Mouse (Mus musculus): ENCODE results near the gene Thap2.

Gene Thap2

DNA sequence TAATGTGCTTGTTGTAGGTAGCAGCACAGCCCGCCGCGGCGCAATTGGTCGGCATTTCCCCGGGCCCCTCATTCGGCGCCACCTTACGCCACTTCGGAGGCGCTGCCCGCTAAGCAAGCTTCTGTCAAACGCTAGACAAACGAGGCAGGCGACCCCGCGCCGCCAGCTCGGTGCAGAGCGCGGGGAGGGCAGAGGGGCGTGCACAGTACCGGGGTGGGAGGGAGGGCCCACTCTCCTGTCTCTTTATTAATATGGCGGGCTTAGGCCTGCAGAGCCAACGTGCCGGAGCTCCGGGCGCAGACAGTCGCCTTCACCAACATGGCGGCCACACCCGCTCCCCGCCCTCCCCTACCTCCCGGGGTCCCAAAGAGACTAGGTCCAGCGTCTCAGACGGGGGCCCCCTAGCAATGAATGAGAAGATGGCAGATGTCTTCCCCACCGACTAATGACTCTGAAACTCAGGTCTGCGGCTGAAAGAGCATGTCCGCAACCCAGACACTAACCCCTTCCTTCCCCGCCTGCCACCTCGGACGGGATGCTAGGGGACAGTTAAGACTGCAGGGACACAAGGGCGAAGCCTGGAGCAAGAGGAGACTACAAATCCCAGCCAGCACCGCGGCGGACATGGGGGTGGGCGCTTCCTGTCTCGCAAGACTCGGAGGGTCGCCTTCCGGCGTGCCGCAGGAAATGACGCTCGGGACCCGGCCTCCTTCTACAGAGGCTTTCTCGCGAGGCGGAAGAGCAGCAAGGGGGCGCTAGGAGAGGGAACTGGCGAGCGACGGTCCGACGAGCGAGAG, at the start of gene Thap2, which contains the start of gene Zfc3h1:
TSS of gene Thap2 (minus strand) at position 223 of the 797 bp plus-strand sequence.
TSS of gene Zfc3h1 (plus strand) at position 739 of the 797 bp plus-strand sequence.
- DNase-seq (ENCODE audit: low spot score), result peak; percentile 98

- no peak for DNase-seq (ENCODE audit: low spot score)
Measured at GRCm38 (mm10) chr10:115425351-115425750, 41.1 kb upstream of the Thap2 start.

DNA sequence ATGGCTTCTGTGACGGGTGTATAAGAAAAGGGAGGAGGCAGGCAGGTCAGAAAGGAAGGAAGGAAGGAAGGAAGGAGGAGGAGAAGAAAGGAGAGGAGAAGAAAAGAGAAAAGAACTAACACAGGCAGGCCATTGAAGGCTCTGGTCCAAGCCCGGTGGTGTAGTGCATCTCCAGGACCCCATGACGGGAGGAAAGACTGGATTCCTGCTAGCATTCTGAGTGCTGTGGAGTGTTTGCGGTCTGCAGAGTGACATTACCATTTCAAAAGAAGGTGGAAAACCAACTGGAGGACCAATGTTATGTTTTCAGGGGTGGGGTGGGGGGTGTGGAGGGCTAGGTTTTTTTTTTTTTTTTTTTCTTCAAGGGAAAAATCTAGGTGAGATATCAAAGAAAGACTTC, 37.7 kb upstream of the Thap2 start:
- no peak for DNase-seq (ENCODE audit: low spot score)

GRCm38 (mm10) chr10:115414056-115414455, 29.8 kb upstream of the Thap2 start:
- no peak for DNase-seq (ENCODE audit: low spot score)

- DNase-seq (ENCODE audit: low spot score), result no peak
Measured at GRCm38 (mm10) chr10:115413496-115413895, 29.3 kb upstream of the Thap2 start.

- peak; percentile 63 for DNase-seq (ENCODE audit: low spot score)
Measured at GRCm38 (mm10) chr10:115406393-115406792, 22.1 kb upstream of the Thap2 start.

DNA sequence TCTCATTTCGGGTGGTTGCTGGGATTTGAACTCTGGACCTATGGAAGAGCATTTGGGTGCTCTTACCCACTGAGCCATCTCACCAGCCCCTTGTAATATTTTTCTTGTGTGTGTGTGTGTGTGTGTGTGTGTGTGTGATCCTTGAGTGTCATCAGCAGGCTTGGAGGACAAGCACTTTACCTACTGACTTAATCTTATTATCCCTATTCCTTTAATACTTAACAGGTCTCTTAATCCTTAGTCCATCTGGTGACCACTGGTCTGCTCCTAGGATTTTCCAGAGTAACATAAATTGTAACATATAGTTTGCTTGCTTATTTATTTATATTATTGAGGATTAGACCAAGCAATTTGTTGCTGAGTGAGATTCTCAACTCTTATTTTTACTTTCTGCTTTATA, 7.7 kb upstream of the Thap2 start:
- no peak for DNase-seq (ENCODE audit: low spot score)

GRCm38 (mm10) chr10:115391076-115391475, 6.8 kb upstream of the Thap2 start:
- no peak for DNase-seq (ENCODE audit: low spot score)

DNA sequence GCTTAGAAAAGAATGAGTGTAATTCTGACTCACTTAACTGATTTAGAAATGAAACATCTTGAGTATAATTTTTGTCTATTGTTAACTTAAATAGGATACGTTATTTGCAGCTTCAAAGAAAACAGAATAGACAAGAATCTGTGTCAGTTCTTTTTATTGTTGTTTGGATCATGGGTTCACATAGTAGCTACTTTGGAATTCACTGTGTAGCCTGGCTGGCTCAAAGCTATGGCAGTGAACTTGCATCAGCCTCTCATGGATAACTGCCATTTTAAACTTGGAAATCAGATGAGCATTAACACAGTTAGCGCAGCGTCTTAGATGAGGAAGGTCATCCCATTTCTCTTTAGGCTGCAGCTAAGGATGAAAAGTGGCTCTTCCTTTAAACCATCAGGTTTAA, 3.6 kb upstream of the Thap2 start:
- DNase-seq (ENCODE audit: low spot score), result peak; percentile 39

DNA sequence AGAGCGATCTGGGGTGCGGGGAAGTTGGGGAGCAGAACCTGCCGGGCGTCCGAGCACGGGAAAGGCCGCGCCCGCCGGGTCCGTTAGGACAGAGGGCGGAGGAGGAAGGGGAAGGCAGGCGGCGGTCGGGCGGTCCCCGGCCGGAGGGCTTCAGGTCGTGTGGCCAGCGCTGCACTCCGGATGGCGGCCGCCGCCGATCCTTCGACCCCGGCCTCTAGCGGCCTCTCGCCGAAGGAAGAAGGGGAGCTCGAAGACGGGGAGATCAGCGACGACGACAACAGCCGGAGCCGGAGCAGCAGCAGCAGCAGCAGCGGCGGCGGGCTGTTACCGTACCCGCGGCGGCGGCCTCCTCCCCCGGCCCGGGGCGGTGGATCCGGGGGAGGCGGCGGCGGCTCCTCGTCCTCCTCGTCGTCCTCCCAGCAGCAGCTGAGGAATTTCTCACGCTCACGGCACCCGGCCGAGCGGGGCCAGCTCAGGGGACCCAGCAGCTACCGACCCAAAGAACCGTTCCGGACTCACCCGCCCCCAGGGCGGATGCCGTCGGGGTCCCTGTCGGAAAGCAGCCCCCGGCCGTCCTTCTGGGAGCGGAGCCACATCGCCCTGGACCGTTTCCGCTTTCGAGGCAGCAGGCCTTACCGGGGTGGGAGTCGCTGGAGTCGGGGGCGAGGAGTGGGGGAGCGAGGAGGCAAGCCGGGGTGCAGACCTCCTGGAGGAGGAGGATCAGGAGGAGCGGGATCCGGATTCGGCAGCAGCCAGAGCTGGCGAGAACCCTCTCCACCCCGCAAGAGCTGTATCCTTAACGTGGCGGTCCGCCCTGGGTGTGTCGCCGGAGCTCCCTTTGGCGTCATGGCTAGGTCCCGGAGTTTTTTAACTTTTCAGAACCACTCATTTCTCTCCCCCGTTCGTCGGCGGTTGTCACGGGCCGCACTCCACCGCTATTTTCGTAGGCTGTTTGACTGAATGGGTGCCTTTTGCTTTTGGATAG, 1.1 kb upstream of the Thap2 start:
- peak; percentile 58 for DNase-seq (ENCODE audit: low spot score)

- DNase-seq (ENCODE audit: low spot score), result peak; percentile 63
Measured at GRCm38 (mm10) chr10:115383644-115384220, 511 bp downstream of the Thap2 start.

GRCm38 (mm10) chr10:115382846-115383643, 1.2 kb downstream of the Thap2 start:
- DNase-seq (ENCODE audit: low spot score), result no peak

- no peak for DNase-seq (ENCODE audit: low spot score)
Measured at GRCm38 (mm10) chr10:115381506-115382084, 2.6 kb downstream of the Thap2 start.

GRCm38 (mm10) chr10:115363151-115363550, 21.1 kb downstream of the Thap2 start:
- no peak for DNase-seq (ENCODE audit: low spot score)

- no peak for DNase-seq (ENCODE audit: low spot score)
Measured at GRCm38 (mm10) chr10:115362623-115362964, 21.6 kb downstream of the Thap2 start.

DNA sequence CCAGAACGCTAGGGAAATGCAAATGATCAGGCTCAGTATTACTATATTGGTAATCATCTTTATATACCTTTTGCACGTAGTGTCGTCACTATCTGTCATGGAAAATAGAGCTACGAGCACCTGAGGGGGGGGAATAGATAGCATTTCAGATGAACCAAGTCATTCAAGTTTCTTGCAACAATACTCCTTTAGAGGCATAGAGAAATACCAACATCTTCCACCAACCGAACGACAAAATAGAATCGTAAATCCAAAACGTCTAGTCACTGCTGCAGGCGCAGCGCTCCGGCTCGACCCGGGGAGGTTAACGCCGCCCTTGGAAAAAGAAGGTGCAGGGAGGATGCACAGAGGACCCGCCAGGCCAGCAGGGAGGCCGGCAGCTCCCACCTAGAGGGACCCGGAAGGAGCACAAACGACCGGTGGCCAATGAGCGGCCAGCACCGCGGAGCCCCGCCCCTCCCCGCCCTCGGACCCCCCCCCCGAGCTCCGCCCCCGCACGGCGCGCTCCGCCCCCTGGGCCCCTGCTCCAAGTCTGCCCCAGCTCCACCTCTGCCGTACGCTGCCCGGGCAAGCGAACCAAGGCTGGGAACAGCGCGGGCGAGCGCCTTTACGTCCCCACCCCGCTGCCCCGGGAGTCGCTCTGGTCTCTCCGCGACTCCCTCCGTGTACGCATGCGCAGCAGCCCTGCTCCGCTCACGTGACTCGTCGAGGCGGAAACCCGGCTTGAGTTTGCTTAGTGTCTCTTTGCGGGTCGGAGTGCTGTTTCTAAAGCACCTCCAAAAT, 22.2 kb downstream of the Thap2 start, which contains the start of gene Tmem19:
TSS of gene Tmem19 (minus strand) at position 662 of the 783 bp plus-strand sequence.
- peak; percentile 97 for DNase-seq (ENCODE audit: low spot score)

GRCm38 (mm10) chr10:115359066-115359465, 25.2 kb downstream of the Thap2 start:
- DNase-seq (ENCODE audit: low spot score), result no peak

DNA sequence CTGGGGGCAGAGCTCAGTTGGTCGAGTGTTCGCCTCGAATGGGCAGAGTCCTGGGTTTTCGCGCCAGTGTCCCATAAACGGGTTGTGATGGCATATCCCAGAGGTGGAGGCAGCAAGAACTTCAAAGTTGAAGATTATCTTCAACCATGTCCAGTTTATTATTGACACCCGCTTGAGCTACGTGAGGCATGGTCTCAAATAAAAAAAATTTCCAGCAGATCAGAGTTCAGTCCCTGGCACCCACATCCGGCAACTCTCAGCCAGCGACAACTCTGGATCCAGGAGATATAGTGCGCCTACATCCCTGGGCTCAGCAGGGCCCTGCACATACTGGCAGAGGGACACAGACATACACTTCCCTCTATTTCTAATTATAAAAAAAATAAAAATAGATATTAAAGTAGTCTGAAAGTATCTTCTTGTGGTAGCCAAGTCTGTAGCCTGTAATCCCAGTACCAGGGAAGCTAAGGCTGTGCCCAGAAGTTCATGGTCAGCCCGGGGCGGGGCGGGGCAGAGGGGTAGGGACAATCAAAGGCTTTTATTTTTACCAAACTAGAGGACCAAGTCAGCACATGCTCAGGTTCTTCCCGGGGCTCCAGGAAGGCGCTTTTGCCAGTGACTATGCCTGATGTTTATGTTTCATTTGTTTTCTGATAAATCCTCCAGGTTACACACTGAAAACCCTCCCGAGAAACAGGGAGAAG, 25.9 kb downstream of the Thap2 start:
- no peak for DNase-seq (ENCODE audit: low spot score)

- DNase-seq (ENCODE audit: low spot score), result no peak
Measured at GRCm38 (mm10) chr10:115356106-115356505, 28.1 kb downstream of the Thap2 start.

DNA sequence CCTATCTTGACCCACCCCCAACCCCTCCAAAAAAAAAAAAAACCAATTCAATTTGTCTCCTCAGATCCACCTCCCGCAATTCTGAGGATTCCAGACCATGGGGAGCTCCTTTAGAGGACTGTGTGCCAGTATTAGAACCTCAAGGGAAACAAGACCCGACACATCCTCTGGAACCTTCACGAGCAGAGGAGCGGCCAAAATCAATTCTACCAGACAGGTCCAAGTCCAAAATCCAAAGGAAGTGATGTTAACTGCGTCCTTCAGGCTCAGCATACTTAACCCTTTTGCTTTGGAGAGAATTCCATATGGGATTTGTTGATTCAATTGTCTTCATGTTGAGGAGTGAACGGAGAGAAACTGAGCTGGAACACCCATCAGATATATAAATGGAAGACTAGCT, 29.2 kb downstream of the Thap2 start:
- DNase-seq (ENCODE audit: low spot score), result no peak

Data from adipocyte (in vitro differentiated cells).